Mouse (Mus musculus): ENCODE results near the gene Ptprf.

Gene Ptprf

GRCm38 (mm10) chr4:118282182-118282562 lies 9.0 kb downstream of the Ptprf start:
- no peak for DNase-seq

GRCm38 (mm10) chr4:118281444-118282181 lies 9.6 kb downstream of the Ptprf start:
- no peak for DNase-seq

GRCm38 (mm10) chr4:118280506-118280905 lies 10.7 kb downstream of the Ptprf start:
- no peak for DNase-seq

GRCm38 (mm10) chr4:118276520-118277232 lies 14.5 kb downstream of the Ptprf start:
- peak; percentile 63 for DNase-seq

GRCm38 (mm10) chr4:118275601-118276519 lies 15.3 kb downstream of the Ptprf start:
- no peak for DNase-seq

- DNase-seq = no peak
Measured at GRCm38 (mm10) chr4:118274521-118274920, 16.7 kb downstream of the Ptprf start.

GRCm38 (mm10) chr4:118273998-118274397 lies 17.2 kb downstream of the Ptprf start:
- DNase-seq = no peak

GRCm38 (mm10) chr4:118273545-118273944 lies 17.7 kb downstream of the Ptprf start:
- no peak for DNase-seq

- no peak for DNase-seq
Measured at GRCm38 (mm10) chr4:118272871-118273270, 18.3 kb downstream of the Ptprf start.

- DNase-seq = no peak
Measured at GRCm38 (mm10) chr4:118272258-118272657, 18.9 kb downstream of the Ptprf start.

GRCm38 (mm10) chr4:118271556-118272074 lies 19.6 kb downstream of the Ptprf start:
- no peak for DNase-seq

GRCm38 (mm10) chr4:118270706-118271105 lies 20.5 kb downstream of the Ptprf start:
- no peak for DNase-seq

GRCm38 (mm10) chr4:118269999-118270398 lies 21.2 kb downstream of the Ptprf start:
- DNase-seq = no peak

- DNase-seq = no peak
Measured at GRCm38 (mm10) chr4:118268429-118269212, 22.6 kb downstream of the Ptprf start.

GRCm38 (mm10) chr4:118265557-118265956 lies 25.6 kb downstream of the Ptprf start:
- peak; percentile 48 for DNase-seq

GRCm38 (mm10) chr4:118261771-118262473 lies 29.3 kb downstream of the Ptprf start:
- no peak for DNase-seq

GRCm38 (mm10) chr4:118261291-118261690 lies 29.9 kb downstream of the Ptprf start:
- no peak for DNase-seq

GRCm38 (mm10) chr4:118260551-118261267 lies 30.5 kb downstream of the Ptprf start:
- DNase-seq = peak; percentile 75

- DNase-seq = no peak
Measured at GRCm38 (mm10) chr4:118259782-118260463, 31.3 kb downstream of the Ptprf start.

GRCm38 (mm10) chr4:118257977-118258376 lies 33.2 kb downstream of the Ptprf start:
- no peak for DNase-seq

Measured in right cerebral cortex, postnatal 25 days (tissue).